Mouse (Mus musculus): ENCODE results near the gene Actn2. TPM values are rescaled to one million over a fixed set of nuclear protein-coding genes. Genes with fewer than 3 reads are reported as not detected.
A peak's percentile ranks its signal among the peaks of the same experiment; 100 is the strongest.

The Actn2 gene
- polyA plus RNA-seq, 1 experiment from 2014 or later = 21.0 TPM

- no peak overlapping the region for H3K4me2 ChIP-seq
- H3K9me3 ChIP-seq (replicated peaks) = no peaks in the 10 kb centered on the region
- H3K9ac ChIP-seq = no peak overlapping the region
- H3K36me3 ChIP-seq = no peaks in the 10 kb centered on the region
- no peak overlapping the region for H3K4me3 ChIP-seq (replicated peaks)
- ATAC-seq (replicated peaks; ENCODE audit: low FRiP score) = no peak
- no peak overlapping the region for H3K27ac ChIP-seq
- no peaks in the 10 kb centered on the region for H3K4me1 ChIP-seq
- H3K27me3 ChIP-seq = no peaks in the 10 kb centered on the region
- 87% methylated on average over 3 of the region's 3 CpGs for WGBS
Measured at GRCm38 (mm10) chr13:12283826-12284225, 56.7 kb downstream of the Actn2 start.

- H3K4me2 ChIP-seq = no peak overlapping the region
- no peak overlapping the region for H3K9ac ChIP-seq
- H3K36me3 ChIP-seq = no peaks in the 10 kb centered on the region
- H3K9me3 ChIP-seq (replicated peaks) = no peaks in the 10 kb centered on the region
- ATAC-seq (replicated peaks; ENCODE audit: low FRiP score) = 0 out of 2 replicates have a peak, but pooled peaks have one; percentile 13
- H3K4me1 ChIP-seq = 0 out of 2 replicates have a peak, but pooled peaks cover 4% of the 10 kb centered on the region
- peak overlapping the region; percentile 45 for H3K27ac ChIP-seq
- no peak overlapping the region for H3K4me3 ChIP-seq (replicated peaks)
- WGBS = 62% methylated on average over 6 of the region's 6 CpGs
- H3K27me3 ChIP-seq = no peaks in the 10 kb centered on the region
Measured at GRCm38 (mm10) chr13:12274721-12275120, 65.8 kb downstream of the Actn2 start.

- no peak overlapping the region for H3K9ac ChIP-seq
- 70% methylated on average over 4 of the region's 4 CpGs for WGBS
- H3K36me3 ChIP-seq = no peaks in the 10 kb centered on the region
- H3K4me2 ChIP-seq = no peak overlapping the region
- H3K9me3 ChIP-seq (replicated peaks) = no peaks in the 10 kb centered on the region
- H3K27me3 ChIP-seq = no peaks in the 10 kb centered on the region
- H3K4me1 ChIP-seq = 0 out of 2 replicates have a peak, but pooled peaks cover 4% of the 10 kb centered on the region
- H3K27ac ChIP-seq = peak overlapping the region; percentile 45; the same call in 1 of the 2 replicates
- peak; percentile 49; the same call in 1 of the 2 replicates for ATAC-seq (replicated peaks; ENCODE audit: low FRiP score)
- no peak overlapping the region for H3K4me3 ChIP-seq (replicated peaks)
Measured at GRCm38 (mm10) chr13:12274220-12274619, 66.3 kb downstream of the Actn2 start.

- H3K4me2 ChIP-seq = no peak overlapping the region
- no peak overlapping the region for H3K9ac ChIP-seq
- H3K27ac ChIP-seq = no peak overlapping the region
- H3K4me1 ChIP-seq = 0 out of 2 replicates have a peak, but pooled peaks cover 4% of the 10 kb centered on the region
- H3K27me3 ChIP-seq = no peaks in the 10 kb centered on the region
- H3K9me3 ChIP-seq (replicated peaks) = no peaks in the 10 kb centered on the region
- 58% methylated on average over 3 of the region's 3 CpGs for WGBS
- H3K4me3 ChIP-seq (replicated peaks) = no peak overlapping the region
- no peak for ATAC-seq (replicated peaks; ENCODE audit: low FRiP score)
- H3K36me3 ChIP-seq = no peaks in the 10 kb centered on the region
Measured at GRCm38 (mm10) chr13:12272953-12273352, 67.6 kb downstream of the Actn2 start.

- H3K4me1 ChIP-seq = no peaks in the 10 kb centered on the region
- WGBS = 87% methylated on average over 3 of the region's 3 CpGs
- no peaks in the 10 kb centered on the region for H3K27me3 ChIP-seq
- no peaks in the 10 kb centered on the region for H3K36me3 ChIP-seq
- no peak overlapping the region for H3K9ac ChIP-seq
- no peaks in the 10 kb centered on the region for H3K9me3 ChIP-seq (replicated peaks)
- no peak overlapping the region for H3K4me3 ChIP-seq (replicated peaks)
- H3K27ac ChIP-seq = no peak overlapping the region
- no peak overlapping the region for H3K4me2 ChIP-seq
- ATAC-seq (replicated peaks; ENCODE audit: low FRiP score) = no peak
Measured at GRCm38 (mm10) chr13:12267971-12268370, 72.6 kb downstream of the Actn2 start.

- WGBS = 28% methylated on average over 3 of the region's 3 CpGs
- Histone ChIP-seq H3K4me1 (no peaks in the 10 kb centered on the region), H3K4me3 (replicated peaks) (no peak overlapping the region), H3K36me3 (no peaks in the 10 kb centered on the region), H3K9ac (no peak overlapping the region), H3K27me3 (no peaks in the 10 kb centered on the region), H3K27ac (no peak overlapping the region), H3K9me3 (replicated peaks) (no peaks in the 10 kb centered on the region), H3K4me2 (no peak overlapping the region)
- ATAC-seq (replicated peaks; ENCODE audit: low FRiP score) = 0 out of 2 replicates have a peak, but pooled peaks have one; percentile 43
Measured at GRCm38 (mm10) chr13:12267097-12267496, 73.5 kb downstream of the Actn2 start.

GRCm38 (mm10) chr13:12263996-12264395 lies 76.6 kb downstream of the Actn2 start:
- Histone ChIP-seq H3K27ac (no peak overlapping the region), H3K4me1 (no peaks in the 10 kb centered on the region), H3K4me2 (no peak overlapping the region), H3K9me3 (replicated peaks) (no peaks in the 10 kb centered on the region), H3K36me3 (no peaks in the 10 kb centered on the region), H3K4me3 (replicated peaks) (no peak overlapping the region), H3K27me3 (no peaks in the 10 kb centered on the region), H3K9ac (no peak overlapping the region)
- ATAC-seq (replicated peaks; ENCODE audit: low FRiP score) = no peak
- 77% methylated on average over 6 of the region's 6 CpGs for WGBS

- no peak overlapping the region for H3K9ac ChIP-seq
- no peaks in the 10 kb centered on the region for H3K36me3 ChIP-seq
- H3K27me3 ChIP-seq = no peaks in the 10 kb centered on the region
- H3K4me3 ChIP-seq (replicated peaks) = no peak overlapping the region
- no peak overlapping the region for H3K4me2 ChIP-seq
- no peak for ATAC-seq (replicated peaks; ENCODE audit: low FRiP score)
- H3K4me1 ChIP-seq = peaks cover 5% of the 10 kb centered on the region
- no peak overlapping the region for H3K27ac ChIP-seq
- H3K9me3 ChIP-seq (replicated peaks) = no peaks in the 10 kb centered on the region
Measured at GRCm38 (mm10) chr13:12261505-12261904, 79.1 kb downstream of the Actn2 start.

GRCm38 (mm10) chr13:12257391-12258380 lies 82.9 kb downstream of the Actn2 start, which contains the start of gene Mtr:
Mtr (minus strand) TSS chr13:12258113.
- Histone ChIP-seq H3K9me3 (replicated peaks) (no peaks in the 10 kb centered on the region), H3K4me3 (replicated peaks) (peak within 1 kb of the TSS; percentile 70), H3K9ac (peak within 1 kb of the TSS; percentile 78), H3K4me1 (peaks cover 15% of the 10 kb centered on the region), H3K36me3 (peaks cover 18% of the 10 kb centered on the region), H3K27ac (peak within 1 kb of the TSS; percentile 92), H3K4me2 (peak within 1 kb of the TSS; percentile 67), H3K27me3 (no peaks in the 10 kb centered on the region)
- peak; percentile 100 for ATAC-seq (replicated peaks; ENCODE audit: low FRiP score)
- under 1% methylated on average over 69 of the region's 69 CpGs for WGBS

- Histone ChIP-seq H3K4me2 (peak overlapping the region; percentile 67), H3K9me3 (replicated peaks) (no peaks in the 10 kb centered on the region), H3K4me3 (replicated peaks) (peak overlapping the region; percentile 70), H3K4me1 (peaks cover 15% of the 10 kb centered on the region), H3K27me3 (no peaks in the 10 kb centered on the region), H3K9ac (peak overlapping the region; percentile 78), H3K27ac (peak overlapping the region; percentile 92), H3K36me3 (peaks cover 20% of the 10 kb centered on the region)
- 13% methylated on average over 10 of the region's 10 CpGs for WGBS
- no peak for ATAC-seq (replicated peaks; ENCODE audit: low FRiP score)
Measured at GRCm38 (mm10) chr13:12256871-12257390, 83.6 kb downstream of the Actn2 start.

- Histone ChIP-seq H3K4me1 (peaks cover 15% of the 10 kb centered on the region), H3K4me2 (peak overlapping the region; percentile 67), H3K4me3 (replicated peaks) (peak overlapping the region; percentile 70), H3K36me3 (peaks cover 25% of the 10 kb centered on the region), H3K9ac (0 out of 2 replicates have a peak overlapping the region, but pooled peaks have one; percentile 7), H3K27me3 (no peaks in the 10 kb centered on the region), H3K27ac (no peak overlapping the region), H3K9me3 (replicated peaks) (no peaks in the 10 kb centered on the region)
- ATAC-seq (replicated peaks; ENCODE audit: low FRiP score) = no peak
- 61% methylated on average over 3 of the region's 3 CpGs for WGBS
Measured at GRCm38 (mm10) chr13:12255911-12256705, 84.5 kb downstream of the Actn2 start.
